Mouse (Mus musculus) heart, postnatal 14 days (tissue): ENCODE measurements at regions not wholly inside any gene's neighbourhood (a gene's known extent, or its start where the extent isn't known, plus 50 kb on each side); places are given as distances from the start of the nearest gene placed in this dataset.

ENCODE experiments used
- DNase-seq, 2 experiments: peaks; one replicate each; pipeline ENCODE4 v3.0.0; 2021 to 2022
- intact Hi-C: fragments of 180-260 bp; cut with DNase I; formaldehyde crosslinking; loops from one replicate; pipeline ENCODE4 v1.15.1; 2025

DNA sequence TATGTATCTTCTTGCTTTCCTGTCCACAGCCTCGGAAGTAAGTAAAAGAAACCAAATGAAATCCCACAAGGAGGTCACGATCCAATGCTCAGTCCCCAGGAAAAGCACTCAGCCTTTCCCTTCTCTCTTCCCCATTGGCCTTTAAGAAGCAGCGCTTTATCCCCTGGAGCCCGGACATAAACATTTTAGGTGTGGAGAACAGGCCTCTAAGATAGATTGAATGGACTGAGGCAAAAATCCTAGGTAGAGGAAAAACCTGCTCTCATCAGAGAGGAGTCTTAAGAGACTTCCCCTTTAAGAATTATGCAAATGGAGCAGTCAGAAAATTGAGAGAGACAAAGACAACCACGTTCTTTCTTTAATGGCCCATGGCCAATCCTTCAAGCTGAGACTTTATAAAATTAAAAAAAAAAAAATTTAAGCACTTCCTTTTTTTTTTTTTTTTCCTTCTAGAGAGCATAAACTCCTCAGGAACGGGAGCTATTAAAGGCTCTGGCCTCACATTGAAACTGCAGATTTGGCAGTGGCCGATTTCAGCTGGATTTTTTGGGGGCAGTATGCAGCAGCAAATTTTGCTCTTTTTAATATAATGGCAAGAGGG is 1020.5 kb downstream of the 9330182O14Rik start:
- DNase-seq = no peak

DNA sequence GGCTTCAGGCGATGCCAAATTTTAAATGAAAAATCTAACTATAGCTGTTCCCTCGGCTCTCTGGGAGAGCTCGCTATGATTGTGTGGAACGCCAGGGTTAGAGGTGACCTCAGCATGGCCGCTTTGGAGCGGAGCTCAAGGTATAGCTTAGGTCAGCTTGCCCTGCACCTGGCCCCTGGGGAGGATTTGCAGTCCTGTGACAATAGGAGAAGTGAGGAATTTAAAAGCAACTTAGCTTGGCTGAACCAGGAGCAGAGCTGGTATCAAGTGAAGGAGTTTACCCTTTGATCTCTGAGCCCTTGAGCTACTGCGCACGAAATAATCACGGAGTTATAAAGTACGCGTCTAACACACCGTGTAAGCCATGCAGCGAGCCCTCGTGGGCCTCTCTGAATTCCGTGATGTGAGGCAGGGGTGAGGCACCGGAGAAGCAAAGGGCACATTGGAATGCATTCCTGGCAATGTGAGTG is 1021.0 kb downstream of the 9330182O14Rik start:
- intact Hi-C loops = no loop called here
- DNase-seq = peak; percentile 4 to 37

More for the DNA sequence above, 1020.5 kb downstream of the 9330182O14Rik start:
- intact Hi-C loops = no loop called here

DNA sequence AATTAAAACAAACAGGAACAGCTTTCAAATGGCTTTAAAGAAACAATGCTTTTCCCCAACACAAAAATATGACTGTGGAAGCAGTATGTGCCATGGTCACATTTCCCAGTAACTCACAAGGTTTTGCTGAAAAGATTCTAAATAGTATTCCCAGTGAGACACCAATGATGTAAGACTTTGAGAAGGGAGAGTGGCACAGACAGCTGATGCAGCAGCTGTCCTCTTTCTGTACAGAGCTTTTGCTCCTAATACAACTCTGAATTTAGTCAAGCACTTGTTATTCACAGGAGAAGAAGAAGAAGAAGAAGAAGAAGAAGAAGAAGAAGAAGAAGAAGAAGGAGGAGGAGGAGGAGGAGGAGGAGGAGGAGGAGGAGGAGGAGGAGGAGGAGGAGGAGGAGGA is 1023.6 kb downstream of the 9330182O14Rik start:
- DNase-seq = no peak
- intact Hi-C loops = no loop called here

DNA sequence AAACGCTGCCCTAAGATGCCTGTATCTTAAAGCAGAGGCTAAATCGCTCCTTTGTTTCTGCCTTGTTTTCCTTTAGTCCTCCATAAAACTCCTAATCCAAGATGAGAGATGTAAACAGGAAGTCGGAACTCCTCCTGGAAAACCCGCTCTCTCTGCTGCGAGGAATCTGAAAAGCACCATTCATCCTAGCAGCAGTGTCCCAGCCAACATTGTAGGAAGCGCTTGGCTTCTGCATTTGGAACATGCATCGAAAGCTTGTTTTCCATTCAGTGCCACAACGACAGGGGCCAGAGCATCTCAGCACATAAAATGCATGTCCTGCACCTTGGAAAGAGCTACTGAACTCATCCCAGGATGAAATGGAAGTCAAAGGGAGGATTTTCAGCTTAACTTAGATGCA is 1028.1 kb downstream of the 9330182O14Rik start:
- intact Hi-C loops = loop anchor here (10.0 kb wide), 3 partner anchors 493 to 813 kb away; no protein-coding TSS in a partner anchor
- DNase-seq = peak in 1 of 2 experiments; percentile 4

DNA sequence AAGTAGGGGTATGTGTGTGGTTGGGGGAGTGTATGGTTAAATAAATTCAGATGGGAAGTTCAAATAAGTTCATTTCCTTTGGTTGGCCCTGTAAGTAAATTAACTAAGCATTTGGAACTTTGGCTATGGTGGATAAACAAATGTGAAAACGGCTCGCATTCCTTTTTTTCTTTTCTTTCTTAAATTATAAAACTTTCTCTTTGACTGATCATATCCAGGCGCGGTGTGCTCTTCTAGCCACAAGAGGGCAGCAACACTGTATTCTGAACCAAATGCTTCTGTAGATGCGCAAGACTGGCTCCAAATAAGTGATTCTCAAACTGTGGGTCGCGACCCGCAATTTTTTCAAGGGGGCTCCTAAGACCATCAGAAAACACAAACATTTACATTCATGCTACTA is 1028.6 kb downstream of the 9330182O14Rik start:
- intact Hi-C loops = loop anchor here (10.0 kb wide), 3 partner anchors 492 to 812 kb away; no protein-coding TSS in a partner anchor
- DNase-seq = peak; percentile 33 to 63

DNA sequence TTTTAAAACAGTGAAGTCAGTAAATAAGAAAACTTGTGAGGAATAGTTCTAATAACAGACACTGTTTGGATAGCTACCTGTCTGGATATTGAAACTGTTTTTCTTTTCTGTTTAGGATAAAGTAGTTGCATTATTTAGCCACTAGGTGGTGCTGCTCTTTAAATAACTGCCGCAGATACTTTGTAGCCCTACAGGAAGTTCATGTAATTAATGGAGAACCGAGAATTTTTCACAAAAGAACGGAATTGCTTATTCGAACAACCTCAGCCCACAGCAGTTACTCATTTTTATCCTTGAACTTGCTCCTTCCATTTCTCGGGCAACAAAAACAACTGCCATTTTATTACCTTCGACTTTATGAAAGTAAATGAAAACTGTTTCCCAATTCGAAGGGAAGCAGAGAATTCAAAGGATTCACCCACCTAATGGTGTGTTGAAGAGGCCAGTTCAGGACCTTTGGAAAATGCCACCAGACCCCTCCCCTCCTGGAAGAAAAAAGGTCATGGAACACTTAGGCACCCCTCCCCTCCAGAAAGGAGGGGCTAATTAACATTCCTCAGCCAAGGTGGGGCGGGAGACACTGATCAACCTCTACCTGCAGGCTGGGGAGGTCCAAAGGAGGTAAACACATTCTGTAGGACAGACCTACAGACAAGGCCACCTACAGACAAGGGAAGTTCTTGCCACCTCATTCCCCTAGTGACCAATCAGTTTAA is 1029.6 kb downstream of the 9330182O14Rik start:
- peak in 1 of 2 experiments; percentile 11 for DNase-seq
- intact Hi-C loops = loop anchor here (10.0 kb wide), 3 partner anchors 491 to 811 kb away; no protein-coding TSS in a partner anchor

DNA sequence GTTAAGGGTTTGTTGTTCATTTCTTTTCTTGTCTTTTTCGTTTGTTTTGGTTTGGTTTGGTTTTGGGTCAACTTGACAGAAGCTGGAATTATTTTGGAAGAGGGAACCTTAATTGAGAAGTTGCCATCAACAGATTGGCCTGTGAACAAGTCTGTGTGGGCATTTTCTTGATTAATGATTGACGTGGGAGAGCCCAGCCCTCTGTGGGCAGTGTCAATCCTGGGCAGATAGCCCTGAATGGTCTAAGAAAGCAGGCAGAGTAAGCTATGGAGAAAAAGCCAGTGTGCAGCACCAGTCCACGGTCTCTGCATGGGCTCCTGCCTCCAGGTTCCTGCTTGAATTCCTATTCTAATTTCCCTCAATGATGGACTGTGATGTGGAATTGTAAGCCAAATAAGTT is 1031.4 kb downstream of the 9330182O14Rik start:
- intact Hi-C loops = loop anchor here (10.0 kb wide), 3 partner anchors 489 to 809 kb away; no protein-coding TSS in a partner anchor
- no peak for DNase-seq

DNA sequence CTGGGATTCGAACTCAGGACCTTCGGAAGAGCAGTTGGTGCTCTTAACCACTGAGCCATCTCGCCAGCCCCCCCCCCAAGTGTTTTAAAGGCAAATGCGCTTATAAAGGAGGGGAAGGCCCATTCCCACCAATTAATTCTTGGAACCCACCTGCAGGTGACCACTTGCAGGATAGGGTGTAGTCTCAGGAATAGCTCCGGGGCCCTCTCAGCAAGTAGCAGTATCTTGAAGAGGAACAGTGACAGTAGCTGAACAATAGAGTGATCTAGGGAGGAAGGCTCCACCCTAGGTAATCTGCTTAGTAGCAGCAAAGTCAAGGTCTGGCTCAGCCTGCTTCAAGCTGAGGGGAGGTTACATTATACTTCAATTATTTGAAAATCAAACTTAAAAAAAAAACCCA is 1056.6 kb downstream of the 9330182O14Rik start:
- intact Hi-C loops = loop anchor here (5.0 kb wide), 1 partner anchor 782 kb away; no protein-coding TSS in a partner anchor
- no peak for DNase-seq

DNA sequence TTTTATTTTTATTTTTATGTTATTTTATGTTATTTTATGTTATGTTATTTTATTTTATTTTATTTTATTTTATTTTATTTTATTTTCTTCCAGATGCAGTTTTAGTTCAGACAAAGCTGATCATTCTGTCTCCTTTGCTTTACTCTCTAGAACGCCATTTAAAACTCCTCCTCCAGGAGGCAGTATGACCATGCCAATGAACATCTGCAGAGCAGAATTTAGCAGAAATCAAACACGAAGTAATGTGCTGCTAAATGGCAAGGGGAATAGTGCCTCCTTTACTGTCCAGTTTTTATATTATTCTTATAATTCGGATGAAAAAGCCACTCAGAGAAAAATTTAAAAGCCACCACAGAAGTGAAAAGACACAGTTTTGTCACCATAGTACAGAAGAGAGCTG is 1059.1 kb downstream of the 9330182O14Rik start:
- intact Hi-C loops = loop anchor here (2.0 to 5.0 kb wide), 2 partner anchors 460 to 779 kb away; no protein-coding TSS in a partner anchor
- peak; percentile 33 to 77 for DNase-seq

DNA sequence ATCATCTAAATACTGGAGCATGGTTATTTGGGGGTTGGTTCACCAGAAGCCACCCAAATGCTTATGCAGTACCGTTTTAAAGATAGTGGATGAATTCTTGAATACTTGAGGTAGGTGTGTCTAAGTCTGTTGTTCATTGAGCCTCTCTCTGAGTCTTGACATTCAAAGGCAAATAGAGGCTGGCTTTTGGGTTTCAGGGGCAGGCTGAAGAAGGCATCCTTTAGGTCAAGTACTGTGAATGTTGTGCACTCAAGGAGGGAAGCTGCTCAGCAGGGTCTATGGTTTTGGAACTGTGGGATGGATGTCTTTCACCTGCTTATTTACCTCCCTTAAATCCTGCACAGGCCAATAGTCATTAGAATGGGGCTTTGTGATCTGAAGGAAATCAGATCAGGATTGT is 1089.6 kb downstream of the 9330182O14Rik start:
- DNase-seq = no peak
- intact Hi-C loops = no loop called here

DNA sequence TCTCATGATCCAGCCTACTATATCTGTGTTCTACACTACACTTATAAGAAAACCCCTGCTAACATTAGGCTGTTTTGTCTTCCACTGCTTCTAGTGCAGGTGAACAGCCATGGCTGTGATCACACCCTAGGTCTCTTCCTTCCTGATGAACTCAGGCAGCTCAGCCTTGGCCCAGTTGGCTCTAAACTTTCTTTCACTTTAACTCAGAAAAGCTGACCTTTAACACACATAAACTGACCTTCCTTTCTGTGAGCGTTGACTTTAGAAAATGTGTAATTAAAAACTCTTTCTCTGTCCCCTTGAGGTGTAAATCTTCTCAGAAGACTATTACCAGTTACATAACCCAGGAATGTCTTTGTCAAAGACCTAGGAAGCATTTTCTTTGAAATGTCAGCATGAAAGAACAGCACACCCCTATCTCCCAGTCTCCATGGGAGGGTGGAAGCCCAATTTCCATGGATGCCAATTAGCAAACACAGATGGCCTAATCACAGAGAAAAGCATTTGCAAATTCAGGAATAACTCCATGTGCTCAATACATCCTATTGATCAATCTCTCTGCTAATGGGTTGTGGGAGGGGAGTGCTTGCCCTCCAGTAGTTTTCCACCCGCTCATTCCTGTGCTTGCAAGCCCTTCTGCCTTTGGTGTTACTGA is 1098.4 kb downstream of the 9330182O14Rik start:
- intact Hi-C loops = no loop called here
- no peak for DNase-seq
